Mouse (Mus musculus) liver, adult 2 months (tissue): ENCODE measurements at regions not wholly inside any gene's neighbourhood (a gene's known extent, or its start where the extent isn't known, plus 50 kb on each side); places are given as distances from the start of the nearest gene placed in this dataset.

Source experiments
- CTCF ChIP-seq: fragments of 200-500 bp; IDR thresholded peaks from 2 replicates; pipeline ENCODE4 v1.5.1; 2011; ENCODE audit warnings: low read depth, low read length, control low read depth
- POLR2A ChIP-seq: fragments of 200-500 bp; IDR thresholded peaks from 2 replicates; pipeline ENCODE4 v1.6.1; 2011; ENCODE audit warnings: low read length, control low read depth; ENCODE audit not compliant: insufficient read depth; ENCODE audit errors: extremely low read depth

GRCm38 (mm10) chr11:105507332-105507971, 50.9 kb upstream of the March10 start:
- TF ChIP-seq CTCF: no peak
- no peak for TF ChIP-seq POLR2A
